8 mouse cellular contexts compared by ENCODE assay signal in the genomic region with DNA sequence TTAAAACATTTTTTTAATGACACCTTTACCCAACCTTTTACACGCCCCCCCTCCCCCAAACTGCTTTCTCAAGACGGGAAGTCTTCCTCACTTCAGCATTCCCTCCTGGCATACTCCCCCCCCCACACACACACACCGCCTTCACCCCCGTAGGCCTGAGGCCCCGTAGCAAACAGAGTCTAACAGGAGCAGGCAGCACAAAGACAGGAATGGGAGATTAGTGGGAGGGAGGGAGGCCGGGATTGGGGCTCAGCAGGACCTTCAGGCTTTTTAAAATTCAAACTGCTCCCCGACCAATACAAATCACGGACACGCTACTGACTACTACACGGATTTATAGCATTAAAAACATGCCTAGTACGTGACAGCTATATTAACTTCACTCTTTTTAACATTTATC. TPM values are rescaled to one million over a fixed set of nuclear protein-coding genes. Genes with fewer than 3 reads are reported as not detected.
DNase-seq lines count a peak whose midpoint lies in the region; ATAC-seq lines count a peak whose summit lies in the region.

No protein-coding gene starts in this region.

- no peaks in the 10 kb centered on the region for H3K36me3 ChIP-seq in limb, embryonic 13.5 days
- no peaks in the 10 kb centered on the region for H3K36me3 ChIP-seq in neural tube, embryonic 15.5 days

- H3K9ac ChIP-seq in limb, embryonic 13.5 days, result peak overlapping the region; percentile 100
- peak overlapping the region; percentile 41; the same call in 1 of the 2 replicates for H3K9ac ChIP-seq in neural tube, embryonic 15.5 days (replicated peaks)

- ATAC-seq in limb, embryonic 13.5 days (ENCODE audit: low FRiP score, low read depth), result no peak
- ATAC-seq in neural tube, embryonic 15.5 days (ENCODE audit: low FRiP score), result no peak
- no peak for ATAC-seq in erythroid progenitor cell, adult 5-6 weeks (replicated peaks; ENCODE audit: low FRiP score, poor library complexity, severe bottlenecking)

- peak overlapping the region; percentile 96 for H3K4me3 ChIP-seq in limb, embryonic 13.5 days
- peak overlapping the region; percentile 94 for H3K4me3 ChIP-seq in neural tube, embryonic 15.5 days (replicated peaks)

- no peak overlapping the region for H3K27ac ChIP-seq in limb, embryonic 13.5 days
- H3K27ac ChIP-seq in neural tube, embryonic 15.5 days (replicated peaks), result peak overlapping the region; percentile 35; the same call in 1 of the 2 replicates

- H3K4me1 ChIP-seq in limb, embryonic 13.5 days, result peaks cover 14% of the 10 kb centered on the region
- H3K4me1 ChIP-seq in neural tube, embryonic 15.5 days, result peaks cover 26% of the 10 kb centered on the region

- peak; percentile 3 for DNase-seq in ovary, postnatal 14 days (ENCODE audit: low spot score)
- no peak for DNase-seq in ovary, adult 18-20 months (ENCODE audit: low spot score)
- peak; percentile 78 for DNase-seq in embryo, embryonic 10.5 days (ENCODE audit: low spot score)
- peak; percentile 22 for DNase-seq in heart, postnatal 4 days
- DNase-seq in layer of hippocampus, adult 9-10 months (ENCODE audit: low spot score), result no peak

- H3K9me3 ChIP-seq in limb, embryonic 13.5 days, result no peaks in the 10 kb centered on the region
- H3K9me3 ChIP-seq in neural tube, embryonic 15.5 days (replicated peaks), result no peaks in the 10 kb centered on the region

- WGBS in limb, embryonic 13.5 days, result 2% methylated on average over 11 of the region's 11 CpGs
- 2% methylated on average over 11 of the region's 11 CpGs for WGBS in neural tube, embryonic 15.5 days

- no peaks in the 10 kb centered on the region for H3K27me3 ChIP-seq in limb, embryonic 13.5 days
- H3K27me3 ChIP-seq in neural tube, embryonic 15.5 days (replicated peaks), result no peaks in the 10 kb centered on the region

- peak overlapping the region; percentile 88 for H3K4me2 ChIP-seq in limb, embryonic 13.5 days (replicated peaks)
- H3K4me2 ChIP-seq in neural tube, embryonic 15.5 days, result peak overlapping the region; percentile 67

RNA-seq across cellular contexts. Expression of gene Nipbl, which starts 2.1 kb away (rescaled TPM):
- total RNA-seq in heart, postnatal 4 days (2021), result 10 to 100 TPM; 34.0 to 35.3 TPM
- polyA plus RNA-seq in limb, embryonic 13.5 days (2015; fragmentation: Nextera tagmentation; extraction: Ambion mirVana), result 20.8 and 21.0 TPM in 2 replicates
- 13.3 and 15.1 TPM in 2 replicates for polyA plus RNA-seq in neural tube, embryonic 15.5 days (2015; fragmentation: Nextera tagmentation; extraction: Ambion mirVana)
- total RNA-seq in erythroid progenitor cell, adult 5-6 weeks (2015; ENCODE audit: low replicate concordance), result 54.8 and 83.8 TPM in 2 replicates
- total RNA-seq in erythroid progenitor cell, adult 5-6 weeks (2017; ENCODE audit: low replicate concordance), result 66.6 and 69.1 TPM in 2 replicates

Comparison
In these comparisons a context has a peak if more than half of its experiments do, and no peak if none do; other contexts are left out.
1. DNase-seq: peak in ovary, postnatal 14 days (single experiment), embryo, embryonic 10.5 days (single experiment) and heart, postnatal 4 days (single experiment); none in ovary, adult 18-20 months (single experiment) and layer of hippocampus, adult 9-10 months (single experiment).